8 mouse cellular contexts compared by ENCODE assay signal in the genomic region with DNA sequence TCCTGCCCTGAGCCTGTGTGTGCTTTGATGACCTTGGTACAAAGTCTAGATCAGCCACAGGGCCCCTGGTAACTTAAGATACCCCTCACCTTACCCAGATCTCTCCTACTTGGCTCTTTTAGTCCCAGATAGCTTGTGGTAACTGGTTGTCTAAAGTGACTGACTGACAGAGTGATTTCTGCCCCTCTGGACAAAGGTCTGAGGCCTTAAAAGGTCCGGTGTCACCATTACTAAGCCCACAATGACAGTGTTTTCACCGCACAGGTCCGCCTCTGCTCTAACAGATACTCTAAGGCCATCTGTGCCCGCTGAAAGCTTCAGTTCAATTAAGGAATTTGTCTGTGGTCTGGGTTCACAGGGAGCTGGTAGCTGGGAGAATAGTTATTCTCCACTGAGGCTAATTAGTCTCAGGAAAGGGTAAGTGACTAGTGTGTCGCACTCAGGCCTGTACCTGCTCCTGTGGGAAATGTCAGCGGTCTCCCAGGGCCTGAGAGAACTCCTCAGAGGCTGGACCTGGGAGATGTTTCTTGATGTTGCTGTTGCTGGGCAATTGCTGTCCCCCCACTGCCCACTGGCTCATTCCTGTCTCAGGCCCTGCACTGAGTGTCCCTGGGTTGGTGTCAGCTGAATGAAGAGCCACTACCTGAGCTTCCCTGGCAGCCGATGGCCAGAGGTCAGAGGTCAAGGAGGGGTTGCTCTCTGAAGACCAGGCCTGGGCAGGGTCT. TPM values are rescaled to one million over a fixed set of nuclear protein-coding genes. Genes with fewer than 3 reads are reported as not detected.
DNase-seq lines count a peak whose midpoint lies in the region; ATAC-seq and TF ChIP-seq lines count a peak whose summit lies in the region.

No protein-coding gene starts in this region.

- intact Hi-C loops in gastrocnemius, adult 2 months (cut with DNase I) = loop anchor here (5.0 kb wide), 1 partner anchor 41 kb away; the partner anchor contains the start of gene Zfp36l2
- intact Hi-C loops in gastrocnemius, postnatal 14 days (cut with DNase I; ENCODE audit: low total_unique reads) = no loop called here

- DNase-seq in gastrocnemius, adult 2 months = peak; percentile 16
- DNase-seq in gastrocnemius, postnatal 14 days = no peak
- DNase-seq in midbrain, embryonic 11.5 days (ENCODE audit: low spot score, missing footprints) = no peak
- no peak for DNase-seq in cerebellum, adult 8-10 months
- no peak for DNase-seq in right cerebral cortex, postnatal 25 days

- H3K36me3 ChIP-seq in midbrain, embryonic 12.5 days = no peaks in the 10 kb centered on the region
- no peaks in the 10 kb centered on the region for H3K36me3 ChIP-seq in midbrain, embryonic 11.5 days (ENCODE audit: control insufficient read depth, insufficient read depth, low read length)
- H3K36me3 ChIP-seq in kidney, embryonic 15.5 days = no peaks in the 10 kb centered on the region
- H3K36me3 ChIP-seq in stomach, embryonic 15.5 days = no peaks in the 10 kb centered on the region

- no peak for ATAC-seq in midbrain, embryonic 12.5 days (ENCODE audit: low FRiP score, low read depth)
- no peak for ATAC-seq in midbrain, embryonic 11.5 days (ENCODE audit: low FRiP score)
- no peak for ATAC-seq in kidney, embryonic 15.5 days (replicated peaks; ENCODE audit: low FRiP score)
- no peak for ATAC-seq in stomach, embryonic 15.5 days (ENCODE audit: insufficient read depth, low FRiP score, low read depth)

- 49% methylated on average over 7 of the region's 7 CpGs for WGBS in midbrain, embryonic 12.5 days
- WGBS in midbrain, embryonic 11.5 days = 49% methylated on average over 7 of the region's 7 CpGs
- 52% methylated on average over 7 of the region's 7 CpGs for WGBS in kidney, embryonic 15.5 days
- 67% methylated on average over 7 of the region's 7 CpGs for WGBS in stomach, embryonic 15.5 days

- H3K4me2 ChIP-seq in midbrain, embryonic 12.5 days (replicated peaks) = no peak overlapping the region
- no peak overlapping the region for H3K4me2 ChIP-seq in midbrain, embryonic 11.5 days
- H3K4me2 ChIP-seq in kidney, embryonic 15.5 days = no peak overlapping the region
- 0 out of 2 replicates have a peak overlapping the region, but pooled peaks have one; percentile 24 for H3K4me2 ChIP-seq in stomach, embryonic 15.5 days

- no peaks in the 10 kb centered on the region for H3K9me3 ChIP-seq in midbrain, embryonic 12.5 days
- no peaks in the 10 kb centered on the region for H3K9me3 ChIP-seq in midbrain, embryonic 11.5 days (ENCODE audit: control insufficient read depth, low read length)
- H3K9me3 ChIP-seq in kidney, embryonic 15.5 days (replicated peaks) = no peaks in the 10 kb centered on the region
- no peaks in the 10 kb centered on the region for H3K9me3 ChIP-seq in stomach, embryonic 15.5 days

- peaks cover 35% of the 10 kb centered on the region for H3K4me1 ChIP-seq in midbrain, embryonic 12.5 days
- H3K4me1 ChIP-seq in midbrain, embryonic 11.5 days (ENCODE audit: control insufficient read depth, insufficient read depth, low read length) = peaks cover 18% of the 10 kb centered on the region
- H3K4me1 ChIP-seq in kidney, embryonic 15.5 days = peaks cover 79% of the 10 kb centered on the region
- peaks cover 65% of the 10 kb centered on the region for H3K4me1 ChIP-seq in stomach, embryonic 15.5 days

- H3K27me3 ChIP-seq in midbrain, embryonic 12.5 days = peaks cover 43% of the 10 kb centered on the region
- no peaks in the 10 kb centered on the region for H3K27me3 ChIP-seq in midbrain, embryonic 11.5 days (ENCODE audit: control insufficient read depth, insufficient read depth, low read length)
- no peaks in the 10 kb centered on the region for H3K27me3 ChIP-seq in kidney, embryonic 15.5 days
- no peaks in the 10 kb centered on the region for H3K27me3 ChIP-seq in stomach, embryonic 15.5 days (replicated peaks)

- peak overlapping the region; percentile 83 for H3K27ac ChIP-seq in gastrocnemius, adult 2 months
- H3K27ac ChIP-seq in midbrain, embryonic 12.5 days (replicated peaks) = 0 out of 2 replicates have a peak overlapping the region, but pooled peaks have one; percentile 15
- H3K27ac ChIP-seq in midbrain, embryonic 11.5 days (ENCODE audit: low read depth, low read length) = no peak overlapping the region
- H3K27ac ChIP-seq in kidney, embryonic 15.5 days = peak overlapping the region; percentile 78
- H3K27ac ChIP-seq in stomach, embryonic 15.5 days = peak overlapping the region; percentile 81

- H3K9ac ChIP-seq in midbrain, embryonic 12.5 days (replicated peaks) = no peak overlapping the region
- no peak overlapping the region for H3K9ac ChIP-seq in midbrain, embryonic 11.5 days (ENCODE audit: low read length)
- no peak overlapping the region for H3K9ac ChIP-seq in kidney, embryonic 15.5 days
- H3K9ac ChIP-seq in stomach, embryonic 15.5 days = no peak overlapping the region

- no peak overlapping the region for H3K4me3 ChIP-seq in gastrocnemius, adult 2 months
- H3K4me3 ChIP-seq in midbrain, embryonic 12.5 days = no peak overlapping the region
- no peak overlapping the region for H3K4me3 ChIP-seq in midbrain, embryonic 11.5 days (ENCODE audit: low read depth, low read length)
- no peak overlapping the region for H3K4me3 ChIP-seq in kidney, embryonic 15.5 days (replicated peaks)
- no peak overlapping the region for H3K4me3 ChIP-seq in stomach, embryonic 15.5 days (replicated peaks)

- TF ChIP-seq CTCF in gastrocnemius, adult 2 months (IDR thresholded peaks at IDR 0.05) = no peak

RNA-seq across cellular contexts. Expression of gene Zfp36l2, which starts 41.1 kb away (rescaled TPM):
- 10 to 100 TPM in 1 of 2 experiments, 1 to 10 TPM in 1; 9.7 to 10.1 TPM for total RNA-seq in gastrocnemius, adult 2 months (2021)
- total RNA-seq in gastrocnemius, postnatal 14 days (2021) = 10 to 100 TPM; 17.0 to 21.3 TPM
- 11.4 and 13.6 TPM in 2 replicates for polyA plus RNA-seq in midbrain, embryonic 12.5 days (2016; fragmentation: Nextera tagmentation; extraction: Ambion mirVana)
- 14.4 and 14.6 TPM in 2 replicates for polyA plus RNA-seq in midbrain, embryonic 11.5 days (2014; fragmentation: Nextera tagmentation; extraction: Ambion mirVana)
- polyA plus RNA-seq in kidney, embryonic 15.5 days (2015; fragmentation: Nextera tagmentation; extraction: Ambion mirVana) = 13.7 and 14.7 TPM in 2 replicates
- 24.6 and 25.7 TPM in 2 replicates for polyA plus RNA-seq in stomach, embryonic 15.5 days (2015; fragmentation: Nextera tagmentation; extraction: Ambion mirVana)
